Mouse (Mus musculus): Measurements from ENCODE around the gene Gucy2f. TPM values are rescaled to one million over a fixed set of nuclear protein-coding genes. Genes with fewer than 3 reads are reported as not detected.

The Gucy2f gene
- polyA plus RNA-seq (2012; rRNA removed), result not detected in 2 replicates

GRCm38 (mm10) chrX:142196831-142197230, at the start of gene Gucy2f:
Gene Gucy2f, minus strand, starts transcription at chrX:142196931.

DNA sequence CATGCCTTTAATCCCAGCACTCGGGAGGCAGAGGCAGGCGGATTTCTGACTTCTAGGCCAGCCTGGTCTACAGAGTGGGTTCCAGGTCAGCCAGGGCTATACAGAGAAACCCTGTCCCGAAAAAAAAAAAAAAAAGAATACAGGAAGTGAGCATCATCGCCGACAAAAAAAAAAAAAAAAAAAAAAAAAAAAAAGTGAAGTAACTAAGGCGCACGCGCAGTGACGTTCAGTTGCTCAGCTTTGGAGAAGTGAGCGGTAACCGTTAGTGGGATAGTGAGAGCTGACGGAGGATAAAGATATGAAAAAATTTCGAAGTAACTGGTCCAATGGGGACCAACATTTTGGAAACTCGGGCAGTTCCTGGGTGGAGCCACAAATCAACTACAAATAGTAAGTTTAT, 29.8 kb upstream of the Gucy2f start, which contains the start of gene Nxt2:
Gene Nxt2 (plus strand): TSS at position 229 of the 400 bp plus-strand sequence.

Other genes starting within 250 kb of the Gucy2f start
- 1.3 and 2.7 TPM in 2 replicates for gene Nxt2, start 29.8 kb upstream of the Gucy2f start, polyA plus RNA-seq (2012; rRNA removed)
- gene Kcne1l, start 109.4 kb upstream of the Gucy2f start, polyA plus RNA-seq (2012; rRNA removed), result 0.88 and 0.94 TPM in 2 replicates
- gene Acsl4, start 193.6 kb upstream of the Gucy2f start, polyA plus RNA-seq (2012; rRNA removed), result 1.3 and 1.4 TPM in 2 replicates